Mouse (Mus musculus) ZHBTc4 (cell line): Measurements from ENCODE around the gene Ppm1e.

ENCODE experiments used
- DNase-seq: peaks from one replicate; pipeline ENCODE4 v3.0.0-alpha.2; 2011; ENCODE audit warnings: low read depth, low spot score

Ppm1e gene

DNA sequence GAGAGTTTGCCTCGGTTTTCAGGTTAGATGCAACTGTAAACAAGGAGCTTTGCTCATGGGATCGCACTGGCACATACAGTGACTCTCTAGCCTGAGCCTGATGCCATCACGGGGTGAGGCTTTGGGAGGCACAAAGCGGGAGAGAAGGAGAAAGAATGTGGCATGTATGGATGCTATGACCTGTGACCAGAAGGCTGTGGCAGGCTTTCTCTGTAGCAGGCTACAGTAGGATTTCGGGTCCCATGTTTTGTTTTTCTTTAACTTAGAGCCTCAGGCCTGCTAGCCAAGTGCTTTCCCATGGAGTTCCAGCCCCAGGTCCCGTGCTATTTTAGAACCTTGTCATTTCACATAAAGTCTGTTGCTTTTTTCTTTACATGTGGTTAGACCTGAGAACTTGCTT, 108.7 kb downstream of the Ppm1e start:
- no peak for DNase-seq

GRCm38 (mm10) chr11:87247494-87247866, 111.3 kb downstream of the Ppm1e start:
- no peak for DNase-seq

GRCm38 (mm10) chr11:87246724-87247493, 111.9 kb downstream of the Ppm1e start:
- DNase-seq: no peak

DNA sequence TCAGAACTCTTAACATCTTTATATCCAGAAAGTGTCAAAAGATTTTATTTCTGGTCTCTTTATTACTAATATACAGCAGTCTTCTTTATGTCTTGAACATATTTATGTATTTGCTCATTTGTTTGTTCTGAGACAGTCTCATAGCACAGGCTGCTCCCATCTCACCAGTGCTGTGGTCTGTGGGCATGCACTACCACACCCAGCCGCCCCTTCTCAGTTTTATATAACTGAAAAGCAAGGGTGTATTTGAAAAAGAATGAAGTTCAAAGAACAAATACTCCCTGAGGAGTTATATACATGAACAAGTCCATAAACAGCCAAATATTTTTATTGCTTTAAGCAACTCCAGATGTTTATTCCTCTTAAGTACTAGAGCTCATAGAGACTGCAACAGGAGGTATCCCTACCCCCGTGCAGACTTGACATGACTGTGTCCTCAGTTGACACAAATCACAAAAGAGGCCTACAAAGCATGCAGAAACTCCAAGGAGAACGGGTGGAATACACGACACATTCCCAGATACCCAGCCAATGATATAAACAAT, 112.6 kb downstream of the Ppm1e start:
- no peak for DNase-seq

DNA sequence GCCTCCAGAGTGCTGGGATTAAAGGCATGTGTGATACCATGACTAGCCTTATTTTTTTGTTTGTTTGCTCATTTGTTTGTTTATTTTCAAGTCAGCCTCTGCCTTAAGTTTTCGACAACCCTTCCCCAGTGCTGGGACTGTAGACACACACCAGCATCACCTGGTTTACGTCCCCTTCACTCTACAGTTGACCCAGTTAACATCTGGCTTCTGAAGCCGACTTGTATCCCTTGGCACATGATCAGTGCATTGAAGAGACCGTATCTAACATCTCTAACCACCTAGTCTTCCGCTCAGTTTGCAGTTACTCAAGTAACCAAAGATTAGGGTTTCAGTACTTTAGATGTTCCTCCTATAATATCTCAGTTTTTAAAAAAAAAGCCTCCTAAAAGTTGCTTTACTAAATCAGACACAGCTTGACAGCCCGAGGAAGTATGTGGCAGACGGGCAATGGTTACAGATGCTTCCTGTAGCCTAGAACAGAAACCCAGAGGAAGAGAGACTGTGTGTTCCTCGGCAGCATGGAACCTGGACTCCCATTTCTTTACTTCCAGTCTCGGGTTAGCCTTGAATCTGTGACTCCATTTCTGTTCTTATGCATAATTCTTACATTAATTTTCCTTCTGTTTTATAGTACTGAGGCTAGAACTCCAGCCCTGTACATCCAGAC, 113.5 kb downstream of the Ppm1e start:
- DNase-seq: no peak

GRCm38 (mm10) chr11:87241256-87241655, 117.6 kb downstream of the Ppm1e start:
- DNase-seq: no peak

DNA sequence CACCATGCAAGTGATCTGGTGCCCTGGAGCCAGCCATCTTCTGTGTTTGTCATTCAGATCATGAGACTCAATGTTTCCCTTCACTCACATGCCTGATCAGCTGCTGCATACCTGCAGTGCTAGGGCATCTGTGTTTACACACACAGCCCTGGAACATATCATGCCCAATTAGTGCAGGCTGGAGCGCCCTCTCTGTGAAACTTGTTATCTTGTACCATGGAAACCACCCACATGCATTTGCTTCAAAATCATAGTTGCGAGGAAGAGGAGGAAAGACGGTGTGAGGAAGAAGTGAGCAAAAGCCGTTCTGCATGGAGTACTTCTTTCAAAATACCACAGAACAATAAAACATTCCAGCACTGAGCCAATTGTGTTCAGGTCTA, 118.0 kb downstream of the Ppm1e start:
- no peak for DNase-seq

DNA sequence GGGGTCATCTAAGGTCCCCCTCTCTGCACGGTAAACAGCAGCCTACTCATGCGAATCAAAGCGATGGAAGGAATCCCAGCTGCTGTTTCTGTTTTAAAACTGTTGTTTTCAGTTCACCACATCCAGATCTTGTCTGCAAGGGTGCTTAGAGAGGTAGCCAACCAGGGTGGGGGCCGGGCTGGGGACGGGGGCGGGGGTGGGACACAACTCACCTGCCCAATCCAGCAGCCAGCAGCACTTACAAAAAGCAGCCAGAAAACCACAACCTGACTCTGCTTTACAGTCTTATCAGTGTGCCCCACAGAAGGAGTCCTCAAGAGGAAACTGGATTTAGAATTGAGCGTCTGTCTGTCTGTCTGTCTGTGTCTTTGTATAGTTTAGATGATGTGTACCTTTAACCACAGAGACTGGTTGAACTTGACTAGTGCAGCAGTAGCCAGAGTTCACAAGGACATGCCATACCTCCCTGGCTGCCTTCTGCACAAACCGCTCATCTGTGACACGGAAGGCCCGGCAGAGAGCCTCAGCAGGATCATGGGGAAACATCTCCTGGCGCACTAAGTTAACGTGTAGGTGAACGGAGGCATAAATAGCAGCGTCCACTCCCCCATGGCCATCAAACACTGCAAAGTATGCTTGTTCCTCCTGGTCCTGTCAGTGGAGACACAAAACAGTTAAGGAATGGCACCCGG, 118.5 kb downstream of the Ppm1e start:
- DNase-seq: no peak

GRCm38 (mm10) chr11:87238891-87239530, 119.8 kb downstream of the Ppm1e start:
- DNase-seq: no peak

- no peak for DNase-seq
Observed at GRCm38 (mm10) chr11:87235486-87235872, 123.3 kb downstream of the Ppm1e start.

- DNase-seq: no peak
Observed at GRCm38 (mm10) chr11:87234743-87235485, 123.9 kb downstream of the Ppm1e start.

DNA sequence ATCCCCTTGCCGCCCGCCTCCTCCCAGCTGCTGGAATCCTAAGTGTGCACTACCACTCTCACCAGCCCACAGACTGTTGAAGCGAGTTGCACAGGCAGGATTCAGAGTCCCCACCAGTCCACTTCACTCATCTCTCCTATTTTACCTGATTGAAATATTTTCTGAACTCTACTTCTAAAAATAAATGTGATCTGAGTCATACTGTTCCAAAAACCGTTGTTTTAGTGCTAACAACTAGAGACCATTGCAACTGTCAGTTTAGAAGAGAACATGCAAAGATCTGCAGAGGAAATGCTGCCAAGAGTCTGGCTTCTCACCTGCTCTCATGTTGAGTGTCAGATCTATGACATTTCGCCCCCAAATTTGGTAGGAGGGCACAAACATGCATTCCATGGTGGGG, 125.4 kb downstream of the Ppm1e start:
- no peak for DNase-seq

GRCm38 (mm10) chr11:87227056-87227455, 131.8 kb downstream of the Ppm1e start:
- no peak for DNase-seq

- no peak for DNase-seq
Observed at GRCm38 (mm10) chr11:87222686-87223085, 136.1 kb downstream of the Ppm1e start.

DNA sequence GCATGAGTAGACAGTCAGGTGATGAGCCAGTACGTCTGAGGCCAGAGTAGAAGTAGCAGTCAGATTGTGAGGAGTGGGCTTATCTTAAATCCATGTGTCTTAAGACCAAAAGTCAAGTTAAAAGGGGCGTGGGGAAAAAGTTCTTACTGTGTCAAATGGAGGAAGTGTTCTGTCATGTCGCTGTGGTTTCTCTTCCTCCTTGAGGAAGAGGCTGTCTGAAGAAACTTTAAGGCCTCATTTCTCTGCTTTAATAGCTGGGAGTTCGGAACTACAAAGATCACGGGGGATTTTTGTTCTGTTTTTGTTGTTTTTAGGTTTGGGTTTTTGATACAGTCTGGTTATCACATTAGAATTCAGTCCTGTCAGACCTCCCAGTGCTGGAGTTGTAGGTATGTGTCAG, 146.5 kb downstream of the Ppm1e start:
- DNase-seq: no peak
